Mouse (Mus musculus) heart, embryonic 14.5 days (tissue): Measurements from ENCODE around the gene Agrn. TPM values are rescaled to one million over a fixed set of nuclear protein-coding genes. Genes with fewer than 3 reads are reported as not detected.

Source experiments
- ATAC-seq: fragments of 200-750 bp; cut with Nextera tagmentation; 2 replicates; pipeline ENCODE4 v1.8.0; 2017; ENCODE audit warnings: low read depth, moderate TSS enrichment; ENCODE audit not compliant: insufficient number of reproducible peaks, insufficient read depth, low FRiP score
- H3K27ac ChIP-seq, 2 experiments: fragments of 200-500 bp in 1 of 2; fragments of 300-500 bp in 1 of 2; sonication (generic) in 1 of 2; replicated peaks in 1 of 2; 2 replicates each; pipeline ENCODE4 v1.5.1; 2012 to 2014; ENCODE audit warnings: low read depth in 2 of 2, low read length in 2 of 2, control low read depth in 1 of 2, mild to moderate bottlenecking in 1 of 2, mixed read lengths in 1 of 2; ENCODE audit not compliant: control insufficient read depth in 1 of 2, insufficient read depth in 1 of 2
- H3K27me3 ChIP-seq: fragments of 300-500 bp; sonication (generic); 2 replicates; pipeline ENCODE4 v1.6.1; 2014; ENCODE audit warnings: mild to moderate bottlenecking, low read length, control low read depth; ENCODE audit not compliant: control insufficient read depth, insufficient read depth
- H3K36me3 ChIP-seq: fragments of 300-500 bp; sonication (generic); 2 replicates; pipeline ENCODE4 v1.6.1; 2014; ENCODE audit warnings: mild to moderate bottlenecking, control low read depth, low read length, mixed read lengths; ENCODE audit not compliant: control insufficient read depth, insufficient read depth
- H3K4me1 ChIP-seq, 2 experiments: fragments of 200-500 bp in 1 of 2; fragments of 300-500 bp in 1 of 2; sonication (generic) in 1 of 2; 2 replicates each; pipeline ENCODE4 v1.6.1; 2012 to 2014; ENCODE audit warnings: low read length in 2 of 2, control low read depth in 1 of 2, mixed read lengths in 1 of 2; ENCODE audit not compliant: control insufficient read depth in 2 of 2, insufficient read depth in 2 of 2
- H3K4me2 ChIP-seq: fragments of 300-500 bp; sonication (generic); 2 replicates; pipeline ENCODE4 v1.6.1; 2014; ENCODE audit warnings: mild to moderate bottlenecking, low read length
- H3K4me3 ChIP-seq, 2 experiments: fragments of 200-500 bp in 1 of 2; fragments of 300-500 bp in 1 of 2; sonication (generic) in 1 of 2; 2 replicates each; pipeline ENCODE4 v1.5.1; 2012 to 2014; ENCODE audit warnings: low read length in 2 of 2, mild to moderate bottlenecking in 2 of 2, control low read depth in 1 of 2, low read depth in 1 of 2, moderate library complexity in 1 of 2; ENCODE audit not compliant: control insufficient read depth in 1 of 2, insufficient read depth in 1 of 2
- H3K9ac ChIP-seq: fragments of 300-500 bp; sonication (generic); 2 replicates; pipeline ENCODE4 v1.6.1; 2014; ENCODE audit warnings: mild to moderate bottlenecking, low read length
- H3K9me3 ChIP-seq: fragments of 300-500 bp; sonication (generic); 2 replicates; pipeline ENCODE4 v1.6.1; 2016; ENCODE audit warnings: low read length, control low read depth; ENCODE audit not compliant: control insufficient read depth
- WGBS: fragments of 180-500 bp; shearing (Covaris S2); extraction: QIAGEN DNeasy Blood & Tissue Kit; methylation state at CpG from one replicate; pipeline ENCODE4 v1.1.7; 2014; 5-methylcytosine and 5-hydroxymethylcytosine counted together
- polyA plus RNA-seq: library from polyadenylated mRNA; unstranded; fragments of >200 nt; fragmentation: Nextera tagmentation; extraction: Ambion mirVana; gene quantifications from 2 replicates; pipeline ENCODE4 v1.2.1, GENCODE M21; 2014

Gene Agrn
- polyA plus RNA-seq, 1 experiment from 2014 or later: 47.0 TPM

- no peak overlapping the region for H3K4me3 ChIP-seq
- H3K36me3 ChIP-seq: peaks cover 45% of the 10 kb centered on the region
- peaks cover 48 to 73% of the 10 kb centered on the region in 2 experiments for H3K4me1 ChIP-seq
- 52% methylated on average over 8 of the region's 8 CpGs for WGBS
- peak overlapping the region; percentile 19; the same call in 1 of the 2 replicates for H3K9ac ChIP-seq
- no peaks in the 10 kb centered on the region for H3K27me3 ChIP-seq
- H3K9me3 ChIP-seq: no peaks in the 10 kb centered on the region
- H3K4me2 ChIP-seq: no peak overlapping the region
- H3K27ac ChIP-seq: peak overlapping the region in 1 of 2 experiments; percentile 17; a peak in 1 of 4 replicates
- ATAC-seq: no peak
Observed at GRCm38 (mm10) chr4:156192421-156193199, 4.7 kb downstream of the Agrn start.

GRCm38 (mm10) chr4:156188811-156189323 is 8.4 kb downstream of the Agrn start:
- WGBS: 20% methylated on average over 6 of the region's 6 CpGs
- H3K36me3 ChIP-seq: peaks cover 52% of the 10 kb centered on the region
- H3K9ac ChIP-seq: peak overlapping the region; percentile 46; the same call in 1 of the 2 replicates
- H3K27me3 ChIP-seq: no peaks in the 10 kb centered on the region
- peaks cover 51 to 79% of the 10 kb centered on the region in 2 experiments for H3K4me1 ChIP-seq
- H3K4me3 ChIP-seq: no peak overlapping the region
- peak overlapping the region; percentile 37 to 72 for H3K27ac ChIP-seq
- peak overlapping the region; percentile 34 for H3K4me2 ChIP-seq
- H3K9me3 ChIP-seq: no peaks in the 10 kb centered on the region
- ATAC-seq: no peak

GRCm38 (mm10) chr4:156188162-156188810 is 9.0 kb downstream of the Agrn start:
- ATAC-seq: no peak
- Histone ChIP-seq H3K4me1 (peaks cover 45 to 74% of the 10 kb centered on the region in 2 experiments), H3K27ac (peak overlapping the region; percentile 34 to 72; a peak in 3 of 4 replicates), H3K27me3 (no peaks in the 10 kb centered on the region), H3K4me3 (no peak overlapping the region), H3K9ac (0 out of 2 replicates have a peak overlapping the region, but pooled peaks have one; percentile 46), H3K36me3 (peaks cover 52% of the 10 kb centered on the region), H3K4me2 (peak overlapping the region; percentile 34), H3K9me3 (no peaks in the 10 kb centered on the region)
- 67% methylated on average over 5 of the region's 5 CpGs for WGBS

- Histone ChIP-seq H3K4me3 (peak overlapping the region; percentile 18 to 31), H3K4me2 (peak overlapping the region; percentile 67), H3K9me3 (no peaks in the 10 kb centered on the region), H3K36me3 (peaks cover 54% of the 10 kb centered on the region), H3K9ac (peak overlapping the region; percentile 63), H3K4me1 (peaks cover 35 to 60% of the 10 kb centered on the region in 2 experiments), H3K27ac (peak overlapping the region in 1 of 2 experiments; percentile 51; a peak in 2 of 4 replicates), H3K27me3 (no peaks in the 10 kb centered on the region)
- ATAC-seq: no peak
- 13% methylated on average over 31 of the region's 31 CpGs for WGBS
Observed at GRCm38 (mm10) chr4:156185950-156186850, 11.1 kb downstream of the Agrn start.

- peak overlapping the region; percentile 63 for H3K9ac ChIP-seq
- 73% methylated on average over 13 of the region's 13 CpGs for WGBS
- peak overlapping the region; percentile 18 to 31 for H3K4me3 ChIP-seq
- H3K4me2 ChIP-seq: peak overlapping the region; percentile 67
- H3K4me1 ChIP-seq: peaks cover 35 to 60% of the 10 kb centered on the region in 2 experiments
- H3K27me3 ChIP-seq: no peaks in the 10 kb centered on the region
- H3K36me3 ChIP-seq: peaks cover 52% of the 10 kb centered on the region
- peak overlapping the region in 1 of 2 experiments; percentile 51; a peak in 1 of 4 replicates for H3K27ac ChIP-seq
- no peak for ATAC-seq
- H3K9me3 ChIP-seq: no peaks in the 10 kb centered on the region
Observed at GRCm38 (mm10) chr4:156185456-156185949, 11.8 kb downstream of the Agrn start.

GRCm38 (mm10) chr4:156184291-156184954 is 12.9 kb downstream of the Agrn start:
- Histone ChIP-seq H3K9ac (no peak overlapping the region), H3K4me1 (peaks cover 26 to 50% of the 10 kb centered on the region in 2 experiments), H3K27ac (peak overlapping the region in 1 of 2 experiments; percentile 47; a peak in 1 of 4 replicates), H3K4me3 (no peak overlapping the region), H3K9me3 (no peaks in the 10 kb centered on the region), H3K36me3 (peaks cover 47% of the 10 kb centered on the region), H3K4me2 (peak overlapping the region; percentile 67; the same call in 1 of the 2 replicates), H3K27me3 (no peaks in the 10 kb centered on the region)
- ATAC-seq: peak; percentile 59
- WGBS: 57% methylated on average over 7 of the region's 7 CpGs
